8 mouse cellular contexts compared by ENCODE assay signal in the genomic region with DNA sequence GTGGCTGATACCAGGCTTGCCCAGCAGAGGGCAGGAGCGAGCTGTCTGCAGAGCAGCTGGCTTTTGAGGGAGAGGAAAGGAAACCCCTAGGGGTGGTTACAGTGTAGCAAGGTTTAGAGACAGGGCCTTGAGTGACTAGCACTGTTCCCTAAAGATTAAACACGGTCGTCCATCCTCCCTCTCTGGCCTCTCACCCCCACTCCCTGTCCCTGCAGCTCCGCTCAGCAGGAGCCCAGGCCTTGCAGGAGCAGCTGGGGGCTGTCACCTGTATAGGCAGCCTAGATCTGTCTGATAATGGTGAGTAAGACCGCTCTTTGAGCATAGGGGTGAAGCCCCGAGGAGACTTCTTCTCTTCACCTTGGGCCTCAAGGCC. TPM values are rescaled to one million over a fixed set of nuclear protein-coding genes. Genes with fewer than 3 reads are reported as not detected.
DNase-seq lines count a peak whose midpoint lies in the region; ATAC-seq and TF ChIP-seq lines count a peak whose summit lies in the region.

No protein-coding gene starts in this region.

- H3K27me3 ChIP-seq in limb, embryonic 14.5 days (ENCODE audit: control insufficient read depth, insufficient read depth, low read length), result no peaks in the 10 kb centered on the region
- H3K27me3 ChIP-seq in midbrain, postnatal 0 days (ENCODE audit: insufficient read depth, low read length), result no peaks in the 10 kb centered on the region

- no peak for TF ChIP-seq POLR2A in limb, embryonic 14.5 days (IDR thresholded peaks at IDR 0.05; ENCODE audit: borderline replicate concordance, extremely low read depth, insufficient read depth, insufficient read length)

- H3K4me2 ChIP-seq in limb, embryonic 14.5 days (replicated peaks; ENCODE audit: low read depth, low read length, severe bottlenecking), result no peak overlapping the region
- H3K4me2 ChIP-seq in midbrain, postnatal 0 days (ENCODE audit: low read depth, low read length, poor library complexity, severe bottlenecking), result no peak overlapping the region

- 34% methylated on average over 6 of the region's 6 CpGs for WGBS in limb, embryonic 14.5 days
- 37% methylated on average over 6 of the region's 6 CpGs for WGBS in midbrain, postnatal 0 days

- 0 out of 2 replicates have a peak, but pooled peaks cover 3% of the 10 kb centered on the region for H3K36me3 ChIP-seq in limb, embryonic 14.5 days (ENCODE audit: control insufficient read depth, insufficient read depth, low read length)
- H3K36me3 ChIP-seq in midbrain, postnatal 0 days (ENCODE audit: insufficient read depth, low read length), result peaks cover 68% of the 10 kb centered on the region

- H3K9me3 ChIP-seq in limb, embryonic 14.5 days (ENCODE audit: control insufficient read depth, low read length), result no peaks in the 10 kb centered on the region
- H3K9me3 ChIP-seq in midbrain, postnatal 0 days (ENCODE audit: low read length), result no peaks in the 10 kb centered on the region

- H3K4me3 ChIP-seq in limb, embryonic 14.5 days (replicated peaks; ENCODE audit: low read length), result no peak overlapping the region
- H3K4me3 ChIP-seq in midbrain, postnatal 0 days (ENCODE audit: low read depth, low read length), result no peak overlapping the region

- no peaks in the 10 kb centered on the region for H3K4me1 ChIP-seq in limb, embryonic 14.5 days (ENCODE audit: control insufficient read depth, insufficient read depth, low read length)
- H3K4me1 ChIP-seq in midbrain, postnatal 0 days (ENCODE audit: insufficient read depth, low read length), result 0 out of 2 replicates have a peak, but pooled peaks cover 1% of the 10 kb centered on the region

- peak; percentile 99 for TF ChIP-seq CTCF in midbrain, postnatal 0 days (IDR thresholded peaks at IDR 0.05)

- DNase-seq in 3T3-L1 (ENCODE audit: low read depth, low spot score), result peak; percentile 80
- DNase-seq in adrenal gland, adult 2 months, result peak; percentile 88
- peak; percentile 85 for DNase-seq in embryo, embryonic 11 days
- DNase-seq in heart, adult 18-20 months, result peak; percentile 85 to 94
- peak; percentile 87 for DNase-seq in kidney, adult 18-20 months
- peak; percentile 82 for DNase-seq in limb, embryonic 14.5 days (ENCODE audit: low spot score)
- peak; percentile 90 for DNase-seq in midbrain, postnatal 0 days (ENCODE audit: low spot score)
- peak; percentile 82 to 84 for DNase-seq in spleen, postnatal 36 days (ENCODE audit: low spot score in 2 of 2)

- H3K27ac ChIP-seq in limb, embryonic 14.5 days (replicated peaks; ENCODE audit: low read depth, low read length), result no peak overlapping the region
- 0 out of 2 replicates have a peak overlapping the region, but pooled peaks have one; percentile 18 for H3K27ac ChIP-seq in midbrain, postnatal 0 days (ENCODE audit: low read depth, low read length)

- peak; percentile 62; the same call in 1 of the 2 replicates for ATAC-seq in limb, embryonic 14.5 days (ENCODE audit: low FRiP score, low read depth)
- peak; percentile 48; the same call in 1 of the 2 replicates for ATAC-seq in midbrain, postnatal 0 days (ENCODE audit: low FRiP score)

- H3K9ac ChIP-seq in limb, embryonic 14.5 days (ENCODE audit: low read depth, low read length, severe bottlenecking), result no peak overlapping the region
- H3K9ac ChIP-seq in midbrain, postnatal 0 days (replicated peaks; ENCODE audit: low read length, poor library complexity, severe bottlenecking), result no peak overlapping the region

RNA-seq across cellular contexts. Expression of a gene that starts 7.0 kb away (rescaled TPM):
- total RNA-seq in adrenal gland, adult 2 months (2021), result 1 to 10 TPM; 4.8 to 5.4 TPM
- 11.0 and 14.8 TPM in 2 replicates for polyA plus RNA-seq in adrenal gland, adult 2 months (2012; rRNA removed)
- total RNA-seq in heart, adult 18-20 months (2021), result 1 to 10 TPM; 2.5 to 3.4 TPM
- polyA plus RNA-seq in limb, embryonic 14.5 days (2012; rRNA removed), result 24.8 and 28.8 TPM in 2 replicates
- polyA plus RNA-seq in limb, embryonic 14.5 days (2014; fragmentation: Nextera tagmentation; extraction: Ambion mirVana), result 3.6 and 5.4 TPM in 2 replicates
- 118 and 166 TPM in 2 replicates for total RNA-seq in midbrain, postnatal 0 days (2014; rRNA removed)
- polyA plus RNA-seq in midbrain, postnatal 0 days (2015; fragmentation: Nextera tagmentation; extraction: Ambion mirVana), result 33.3 and 37.6 TPM in 2 replicates

RNA-seq across cellular contexts. Expression of a gene that starts 12.8 kb away (rescaled TPM):
- not detected for total RNA-seq in adrenal gland, adult 2 months (2021)
- polyA plus RNA-seq in adrenal gland, adult 2 months (2012; rRNA removed), result 0.13 and 0.33 TPM in 2 replicates
- total RNA-seq in heart, adult 18-20 months (2021), result not detected
- polyA plus RNA-seq in limb, embryonic 14.5 days (2012; rRNA removed), result 0.74 and 0.83 TPM in 2 replicates
- polyA plus RNA-seq in limb, embryonic 14.5 days (2014; fragmentation: Nextera tagmentation; extraction: Ambion mirVana), result 0.47 and 0.65 TPM in 2 replicates
- total RNA-seq in midbrain, postnatal 0 days (2014; rRNA removed), result 9.4 and 14.7 TPM in 2 replicates
- 12.3 and 15.0 TPM in 2 replicates for polyA plus RNA-seq in midbrain, postnatal 0 days (2015; fragmentation: Nextera tagmentation; extraction: Ambion mirVana)

RNA-seq across cellular contexts. Expression of a gene that starts 18.9 kb away (rescaled TPM):
- 100 to 1,000 TPM in 1 of 2 experiments, 10 to 100 TPM in 1; 80.6 to 110 TPM for total RNA-seq in adrenal gland, adult 2 months (2021)
- 40.9 and 44.7 TPM in 2 replicates for polyA plus RNA-seq in adrenal gland, adult 2 months (2012; rRNA removed)
- 100 to 1,000 TPM; 127 to 134 TPM for total RNA-seq in heart, adult 18-20 months (2021)
- 53.0 and 58.6 TPM in 2 replicates for polyA plus RNA-seq in limb, embryonic 14.5 days (2012; rRNA removed)
- 48.4 and 60.3 TPM in 2 replicates for polyA plus RNA-seq in limb, embryonic 14.5 days (2014; fragmentation: Nextera tagmentation; extraction: Ambion mirVana)
- 10.0 and 13.8 TPM in 2 replicates for total RNA-seq in midbrain, postnatal 0 days (2014; rRNA removed)
- polyA plus RNA-seq in midbrain, postnatal 0 days (2015; fragmentation: Nextera tagmentation; extraction: Ambion mirVana), result 18.0 and 19.4 TPM in 2 replicates

RNA-seq across cellular contexts. Expression of a gene that starts 27.3 kb away (rescaled TPM):
- total RNA-seq in adrenal gland, adult 2 months (2021), result not detected
- not detected in 2 replicates for polyA plus RNA-seq in adrenal gland, adult 2 months (2012; rRNA removed)
- not detected for total RNA-seq in heart, adult 18-20 months (2021)
- polyA plus RNA-seq in limb, embryonic 14.5 days (2012; rRNA removed), result 0.06 TPM in 1 of 2 replicates, not detected in the other
- polyA plus RNA-seq in limb, embryonic 14.5 days (2014; fragmentation: Nextera tagmentation; extraction: Ambion mirVana), result not detected in 2 replicates
- total RNA-seq in midbrain, postnatal 0 days (2014; rRNA removed), result 1.5 and 3.8 TPM in 2 replicates
- polyA plus RNA-seq in midbrain, postnatal 0 days (2015; fragmentation: Nextera tagmentation; extraction: Ambion mirVana), result 0.55 and 0.57 TPM in 2 replicates

RNA-seq across cellular contexts. Expression of a gene that starts 42.6 kb away (rescaled TPM):
- total RNA-seq in adrenal gland, adult 2 months (2021), result 10 to 100 TPM; 21.3 to 28.6 TPM
- polyA plus RNA-seq in adrenal gland, adult 2 months (2012; rRNA removed), result 47.7 and 50.9 TPM in 2 replicates
- total RNA-seq in heart, adult 18-20 months (2021), result 1 to 10 TPM; 8.3 to 9.4 TPM
- polyA plus RNA-seq in limb, embryonic 14.5 days (2012; rRNA removed), result 39.3 and 52.1 TPM in 2 replicates
- polyA plus RNA-seq in limb, embryonic 14.5 days (2014; fragmentation: Nextera tagmentation; extraction: Ambion mirVana), result 22.5 and 28.0 TPM in 2 replicates
- 27.8 and 29.1 TPM in 2 replicates for total RNA-seq in midbrain, postnatal 0 days (2014; rRNA removed)
- polyA plus RNA-seq in midbrain, postnatal 0 days (2015; fragmentation: Nextera tagmentation; extraction: Ambion mirVana), result 18.2 and 21.6 TPM in 2 replicates

Comparison
In these comparisons a context has a peak if more than half of its experiments do, and no peak if none do; other contexts are left out.
1. RNA of a gene that starts 7.0 kb away (total RNA-seq): 118 to 166 TPM in midbrain, postnatal 0 days; 4.8 to 5.4 TPM in adrenal gland, adult 2 months and 2.5 to 3.4 TPM in heart, adult 18-20 months; every median in the first group is over 10 times any median in the second.
2. Peak in every context shown above with its lines, with median percentiles within 50 percentile points of each other: DNase-seq.